Mouse (Mus musculus): Measurements from ENCODE around the gene Naa30. TPM values are rescaled to one million over a fixed set of nuclear protein-coding genes. Genes with fewer than 3 reads are reported as not detected.
A peak's percentile ranks its signal among the peaks of the same experiment; 100 is the strongest.
"Not testable (repeated sequence)": the region's sequence is repeated elsewhere in the genome, so short reads cannot be mapped to it uniquely, and the experiment has no call there.

Gene Naa30
- total RNA-seq, 2 experiments from 2014 or later: 17.3 to 23.6 TPM

GRCm38 (mm10) chr14:49173290-49174135 is 1.5 kb downstream of the Naa30 start:
- Histone ChIP-seq H3K4me3 (peak overlapping the region; percentile 75), H3K27ac (peak overlapping the region; percentile 84)
- intact Hi-C loops (cut with DNase I): loop anchor here (5.0 kb wide), 2 partner anchors 106 to 726 kb away; partner anchors contain the start of genes Ap5m1, Exoc5 and Tmem260
- DNase-seq: no peak
- TF ChIP-seq CTCF (IDR thresholded peaks at IDR 0.05): no peak

GRCm38 (mm10) chr14:49179736-49180135 is 7.7 kb downstream of the Naa30 start:
- Histone ChIP-seq H3K4me3 (no peak overlapping the region), H3K27ac (no peak overlapping the region)
- no peak for DNase-seq
- TF ChIP-seq CTCF (IDR thresholded peaks at IDR 0.05): no peak
- intact Hi-C loops (cut with DNase I): no loop called here

- Histone ChIP-seq H3K27ac (no peak overlapping the region), H3K4me3 (no peak overlapping the region)
- no peak for DNase-seq
- intact Hi-C loops (cut with DNase I): no loop called here
- TF ChIP-seq CTCF (IDR thresholded peaks at IDR 0.05): no peak
Measured at GRCm38 (mm10) chr14:49186270-49186669, 14.2 kb downstream of the Naa30 start.

- no peak overlapping the region for H3K27ac ChIP-seq
- no peak for TF ChIP-seq CTCF (IDR thresholded peaks at IDR 0.05)
- no peak for DNase-seq
- intact Hi-C loops (cut with DNase I): no loop called here
- H3K4me3 ChIP-seq: no peak overlapping the region
Measured at GRCm38 (mm10) chr14:49197031-49197527, 25.1 kb downstream of the Naa30 start.

- Histone ChIP-seq H3K27ac (no peak overlapping the region), H3K4me3 (no peak overlapping the region)
- intact Hi-C loops (cut with DNase I): no loop called here
- no peak for TF ChIP-seq CTCF (IDR thresholded peaks at IDR 0.05)
- no peak for DNase-seq
Measured at GRCm38 (mm10) chr14:49201073-49201778, 29.2 kb downstream of the Naa30 start.

- DNase-seq; H3K4me3 ChIP-seq; intact Hi-C loops (cut with DNase I); H3K27ac ChIP-seq: not testable (repeated sequence)
Measured at GRCm38 (mm10) chr14:49210215-49210614, 38.2 kb downstream of the Naa30 start.

GRCm38 (mm10) chr14:49218677-49219076 is 46.7 kb downstream of the Naa30 start:
- Histone ChIP-seq H3K27ac (no peak overlapping the region), H3K4me3 (no peak overlapping the region)
- TF ChIP-seq CTCF (IDR thresholded peaks at IDR 0.05): no peak
- intact Hi-C loops (cut with DNase I): no loop called here
- DNase-seq: no peak

- DNase-seq; H3K27ac ChIP-seq; H3K4me3 ChIP-seq; intact Hi-C loops (cut with DNase I): not testable (repeated sequence)
Measured at GRCm38 (mm10) chr14:49219466-49220022, 47.5 kb downstream of the Naa30 start.

GRCm38 (mm10) chr14:49221771-49222170 is 49.7 kb downstream of the Naa30 start:
- H3K27ac ChIP-seq: no peak overlapping the region
- no peak overlapping the region for H3K4me3 ChIP-seq
- intact Hi-C loops (cut with DNase I): no loop called here
- TF ChIP-seq CTCF (IDR thresholded peaks at IDR 0.05): no peak
- no peak for DNase-seq

GRCm38 (mm10) chr14:49226471-49226870 is 54.4 kb downstream of the Naa30 start:
- no peak for TF ChIP-seq CTCF (IDR thresholded peaks at IDR 0.05)
- no peak for DNase-seq
- H3K4me3 ChIP-seq: no peak overlapping the region
- H3K27ac ChIP-seq: no peak overlapping the region
- intact Hi-C loops (cut with DNase I): no loop called here

- no peak for TF ChIP-seq CTCF (IDR thresholded peaks at IDR 0.05)
- intact Hi-C loops (cut with DNase I): no loop called here
- DNase-seq: no peak
Measured at GRCm38 (mm10) chr14:49226986-49227385, 55.0 kb downstream of the Naa30 start.

GRCm38 (mm10) chr14:49231845-49232244 is 59.8 kb downstream of the Naa30 start:
- intact Hi-C loops (cut with DNase I): no loop called here
- DNase-seq: no peak
- TF ChIP-seq CTCF (IDR thresholded peaks at IDR 0.05): no peak
- Histone ChIP-seq H3K4me3 (no peak overlapping the region), H3K27ac (no peak overlapping the region)

More at GRCm38 (mm10) chr14:49226986-49227385, 55.0 kb downstream of the Naa30 start:
- Histone ChIP-seq H3K4me3 (no peak overlapping the region), H3K27ac (no peak overlapping the region)

Measured in gastrocnemius, adult 2 months (tissue).